13 mouse cellular contexts compared by ENCODE assay signal in the genomic region with DNA sequence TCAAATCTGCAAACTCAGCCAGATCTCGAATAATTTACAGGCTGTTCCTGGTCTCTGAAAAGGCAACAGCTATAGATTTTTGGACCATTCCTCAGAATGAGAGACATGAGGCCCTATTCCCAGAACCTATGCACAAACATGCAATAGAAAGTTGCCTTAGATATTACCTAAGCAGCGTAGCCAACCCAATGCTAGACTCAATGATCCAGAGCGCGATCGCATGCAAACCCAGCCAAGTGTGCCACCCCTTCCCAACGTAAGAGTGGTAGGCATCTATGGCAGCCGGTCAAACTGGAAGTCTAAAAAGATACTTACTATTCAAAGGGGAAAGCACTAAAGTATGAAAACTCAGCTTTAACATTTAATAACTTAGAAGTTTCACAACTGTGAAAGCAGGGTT. TPM values are rescaled to one million over a fixed set of nuclear protein-coding genes. Genes with fewer than 3 reads are reported as not detected.
DNase-seq lines count a peak whose midpoint lies in the region; ATAC-seq and TF ChIP-seq lines count a peak whose summit lies in the region.
"Had no signal": no experiment of that assay in that cellular context is flagged by ENCODE, and none has a peak within 500 bp of the region (broad histone marks: within the 10 kb centered on the region; RNA-seq: fewer than 3 reads in every experiment).

No protein-coding gene starts in this region.

- H3K4me3 ChIP-seq in heart, embryonic 12.5 days, result 0 out of 2 replicates have a peak overlapping the region, but pooled peaks have one; percentile 17
- H3K4me3 ChIP-seq in kidney, embryonic 16.5 days (ENCODE audit: low read length), result peak overlapping the region; percentile 17
- no peak overlapping the region for H3K4me3 ChIP-seq in neural tube, embryonic 14.5 days (ENCODE audit: low read depth, low read length)
- H3K4me3 ChIP-seq in neural tube, embryonic 15.5 days (replicated peaks), result no peak overlapping the region
- no peak overlapping the region for H3K4me3 ChIP-seq in stomach, postnatal 0 days (ENCODE audit: low read depth, low read length)
- H3K4me3 ChIP-seq: embryonic facial prominence, embryonic 10.5 days; layer of hippocampus, adult 2 months; myocyte had no signal

- TF ChIP-seq CTCF in stomach, postnatal 0 days (IDR thresholded peaks at IDR 0.05; ENCODE audit: low read depth), result no peak

- H3K27ac ChIP-seq in heart, embryonic 12.5 days (ENCODE audit: poor library complexity, severe bottlenecking), result peak overlapping the region; percentile 81
- peak overlapping the region; percentile 89 for H3K27ac ChIP-seq in kidney, embryonic 16.5 days (ENCODE audit: low read length)
- no peak overlapping the region for H3K27ac ChIP-seq in neural tube, embryonic 14.5 days (ENCODE audit: low read depth, low read length)
- no peak overlapping the region for H3K27ac ChIP-seq in neural tube, embryonic 15.5 days (replicated peaks)
- H3K27ac ChIP-seq in stomach, postnatal 0 days (replicated peaks), result no peak overlapping the region
- H3K27ac ChIP-seq: embryonic facial prominence, embryonic 10.5 days; hindbrain, embryonic 14.5 days; layer of hippocampus, adult 2 months had no signal

- H3K4me2 ChIP-seq in heart, embryonic 12.5 days, result peak overlapping the region; percentile 60
- H3K4me2 ChIP-seq in kidney, embryonic 16.5 days (replicated peaks; ENCODE audit: low read depth, low read length), result peak overlapping the region; percentile 41
- no peak overlapping the region for H3K4me2 ChIP-seq in neural tube, embryonic 14.5 days (ENCODE audit: low read depth, low read length)
- H3K4me2 ChIP-seq in neural tube, embryonic 15.5 days, result no peak overlapping the region
- H3K4me2 ChIP-seq in stomach, postnatal 0 days (replicated peaks; ENCODE audit: low read depth), result peak overlapping the region; percentile 47
- H3K4me2 ChIP-seq: hindbrain, embryonic 14.5 days had no signal

- no peaks in the 10 kb centered on the region for H3K9me3 ChIP-seq in heart, embryonic 12.5 days (replicated peaks)
- no peaks in the 10 kb centered on the region for H3K9me3 ChIP-seq in kidney, embryonic 16.5 days (ENCODE audit: low read length)
- no peaks in the 10 kb centered on the region for H3K9me3 ChIP-seq in neural tube, embryonic 14.5 days (ENCODE audit: control insufficient read depth, low read length)
- no peaks in the 10 kb centered on the region for H3K9me3 ChIP-seq in neural tube, embryonic 15.5 days (replicated peaks)
- H3K9me3 ChIP-seq in stomach, postnatal 0 days (ENCODE audit: control insufficient read depth, low read length), result no peaks in the 10 kb centered on the region
- H3K9me3 ChIP-seq: embryonic facial prominence, embryonic 10.5 days had no signal

- WGBS in heart, embryonic 12.5 days, result 87% methylated on average over 7 of the region's 7 CpGs
- 26% methylated on average over 7 of the region's 7 CpGs for WGBS in kidney, embryonic 16.5 days
- WGBS in neural tube, embryonic 14.5 days, result 86% methylated on average over 7 of the region's 7 CpGs
- 79% methylated on average over 7 of the region's 7 CpGs for WGBS in neural tube, embryonic 15.5 days
- 79% methylated on average over 7 of the region's 7 CpGs for WGBS in stomach, postnatal 0 days

- ATAC-seq in heart, embryonic 12.5 days (ENCODE audit: insufficient number of reproducible peaks, low FRiP score), result no peak
- ATAC-seq in kidney, embryonic 16.5 days (ENCODE audit: low FRiP score, low TSS enrichment), result peak; percentile 81
- ATAC-seq in neural tube, embryonic 14.5 days (ENCODE audit: low read depth), result peak; percentile 34; the same call in 1 of the 2 replicates
- ATAC-seq in neural tube, embryonic 15.5 days (ENCODE audit: low FRiP score), result no peak
- ATAC-seq in stomach, postnatal 0 days (ENCODE audit: low FRiP score, low TSS enrichment), result no peak

- H3K27me3 ChIP-seq in heart, embryonic 12.5 days (replicated peaks), result no peaks in the 10 kb centered on the region
- no peaks in the 10 kb centered on the region for H3K27me3 ChIP-seq in kidney, embryonic 16.5 days (ENCODE audit: insufficient read depth, low read length)
- H3K27me3 ChIP-seq in neural tube, embryonic 14.5 days (ENCODE audit: control insufficient read depth, insufficient read depth, low read length), result no peaks in the 10 kb centered on the region
- H3K27me3 ChIP-seq in neural tube, embryonic 15.5 days (replicated peaks), result no peaks in the 10 kb centered on the region
- no peaks in the 10 kb centered on the region for H3K27me3 ChIP-seq in stomach, postnatal 0 days (ENCODE audit: control insufficient read depth, insufficient read depth, low read length)

- TF ChIP-seq EP300 in stomach, postnatal 0 days (optimal IDR thresholded peaks at IDR 0.05), result no peak

- peaks cover 15% of the 10 kb centered on the region for H3K4me1 ChIP-seq in heart, embryonic 12.5 days (replicated peaks)
- H3K4me1 ChIP-seq in kidney, embryonic 16.5 days (ENCODE audit: insufficient read depth, low read length), result peaks cover 12% of the 10 kb centered on the region
- no peaks in the 10 kb centered on the region for H3K4me1 ChIP-seq in neural tube, embryonic 14.5 days (ENCODE audit: control insufficient read depth, insufficient read depth, low read length)
- peaks cover 6% of the 10 kb centered on the region; the same call in 1 of the 2 replicates for H3K4me1 ChIP-seq in neural tube, embryonic 15.5 days
- H3K4me1 ChIP-seq in stomach, postnatal 0 days (replicated peaks; ENCODE audit: control insufficient read depth, insufficient read depth), result no peaks in the 10 kb centered on the region

- peaks cover 20% of the 10 kb centered on the region; the same call in 1 of the 2 replicates for H3K36me3 ChIP-seq in heart, embryonic 12.5 days
- no peaks in the 10 kb centered on the region for H3K36me3 ChIP-seq in kidney, embryonic 16.5 days (ENCODE audit: insufficient read depth, low read length)
- no peaks in the 10 kb centered on the region for H3K36me3 ChIP-seq in neural tube, embryonic 14.5 days (ENCODE audit: control insufficient read depth, insufficient read depth, low read length)
- H3K36me3 ChIP-seq in neural tube, embryonic 15.5 days, result no peaks in the 10 kb centered on the region
- no peaks in the 10 kb centered on the region for H3K36me3 ChIP-seq in stomach, postnatal 0 days (ENCODE audit: control insufficient read depth, insufficient read depth, low read length)

- H3K9ac ChIP-seq in heart, embryonic 12.5 days, result peak overlapping the region; percentile 45; the same call in 1 of the 2 replicates
- no peak overlapping the region for H3K9ac ChIP-seq in kidney, embryonic 16.5 days (replicated peaks; ENCODE audit: low read length)
- H3K9ac ChIP-seq in neural tube, embryonic 14.5 days (replicated peaks; ENCODE audit: low read depth, low read length), result no peak overlapping the region
- no peak overlapping the region for H3K9ac ChIP-seq in neural tube, embryonic 15.5 days (replicated peaks)
- no peak overlapping the region for H3K9ac ChIP-seq in stomach, postnatal 0 days (ENCODE audit: low read length)
- H3K9ac ChIP-seq: hindbrain, embryonic 14.5 days had no signal

- intact Hi-C loops in heart, postnatal 14 days (cut with DNase I), result no loop called here

- DNase-seq in heart, postnatal 14 days, result no peak
- no peak for DNase-seq in kidney, adult 18-20 months
- DNase-seq in stomach, postnatal 0 days (ENCODE audit: low spot score), result no peak
- no peak for DNase-seq in right cerebral cortex, postnatal 14 days
- DNase-seq: gastrocnemius, postnatal 25 days had no signal

RNA-seq across cellular contexts. Expression of a gene that starts 28.6 kb away (rescaled TPM):
- 68.6 and 71.1 TPM in 2 replicates for polyA plus RNA-seq in heart, embryonic 12.5 days (2016; fragmentation: Nextera tagmentation; extraction: Ambion mirVana)
- total RNA-seq in heart, postnatal 14 days (2021), result 10 to 100 TPM; 83.0 to 85.3 TPM
- polyA plus RNA-seq in kidney, embryonic 16.5 days (2015; fragmentation: Nextera tagmentation; extraction: Ambion mirVana), result 73.1 and 74.1 TPM in 2 replicates
- polyA plus RNA-seq in neural tube, embryonic 14.5 days (2014; fragmentation: Nextera tagmentation; extraction: Ambion mirVana), result 89.7 TPM in 2 replicates
- polyA plus RNA-seq in neural tube, embryonic 15.5 days (2015; fragmentation: Nextera tagmentation; extraction: Ambion mirVana), result 78.1 and 80.1 TPM in 2 replicates
- 25.0 TPM in 2 replicates for polyA plus RNA-seq in stomach, postnatal 0 days (2015; fragmentation: Nextera tagmentation; extraction: Ambion mirVana)

Comparison
In these comparisons a context has a peak if more than half of its experiments do, and no peak if none do; other contexts are left out.
1. ATAC-seq: peak in kidney, embryonic 16.5 days (single experiment) and neural tube, embryonic 14.5 days (single experiment); none in heart, embryonic 12.5 days (single experiment), neural tube, embryonic 15.5 days (single experiment) and stomach, postnatal 0 days (single experiment).
2. H3K27ac ChIP-seq: peak in heart, embryonic 12.5 days (single experiment) and kidney, embryonic 16.5 days (single experiment); none in neural tube, embryonic 14.5 days (single experiment), neural tube, embryonic 15.5 days (single experiment) and stomach, postnatal 0 days (single experiment).
3. H3K4me2 ChIP-seq: peak in heart, embryonic 12.5 days (single experiment), kidney, embryonic 16.5 days (single experiment) and stomach, postnatal 0 days (single experiment); none in neural tube, embryonic 14.5 days (single experiment) and neural tube, embryonic 15.5 days (single experiment).
4. H3K4me3 ChIP-seq: peak in heart, embryonic 12.5 days (single experiment) and kidney, embryonic 16.5 days (single experiment); none in neural tube, embryonic 14.5 days (single experiment), neural tube, embryonic 15.5 days (single experiment) and stomach, postnatal 0 days (single experiment).